Mouse (Mus musculus): ENCODE data around the gene Soga1. TPM values are rescaled to one million over a fixed set of nuclear protein-coding genes. Genes with fewer than 3 reads are reported as not detected.

The Soga1 gene
- total RNA-seq (2015; ENCODE audit: low replicate concordance), result 0.36 and 0.42 TPM in 2 replicates
- total RNA-seq (2017; ENCODE audit: low replicate concordance), result 2.8 and 3.6 TPM in 2 replicates

DNA sequence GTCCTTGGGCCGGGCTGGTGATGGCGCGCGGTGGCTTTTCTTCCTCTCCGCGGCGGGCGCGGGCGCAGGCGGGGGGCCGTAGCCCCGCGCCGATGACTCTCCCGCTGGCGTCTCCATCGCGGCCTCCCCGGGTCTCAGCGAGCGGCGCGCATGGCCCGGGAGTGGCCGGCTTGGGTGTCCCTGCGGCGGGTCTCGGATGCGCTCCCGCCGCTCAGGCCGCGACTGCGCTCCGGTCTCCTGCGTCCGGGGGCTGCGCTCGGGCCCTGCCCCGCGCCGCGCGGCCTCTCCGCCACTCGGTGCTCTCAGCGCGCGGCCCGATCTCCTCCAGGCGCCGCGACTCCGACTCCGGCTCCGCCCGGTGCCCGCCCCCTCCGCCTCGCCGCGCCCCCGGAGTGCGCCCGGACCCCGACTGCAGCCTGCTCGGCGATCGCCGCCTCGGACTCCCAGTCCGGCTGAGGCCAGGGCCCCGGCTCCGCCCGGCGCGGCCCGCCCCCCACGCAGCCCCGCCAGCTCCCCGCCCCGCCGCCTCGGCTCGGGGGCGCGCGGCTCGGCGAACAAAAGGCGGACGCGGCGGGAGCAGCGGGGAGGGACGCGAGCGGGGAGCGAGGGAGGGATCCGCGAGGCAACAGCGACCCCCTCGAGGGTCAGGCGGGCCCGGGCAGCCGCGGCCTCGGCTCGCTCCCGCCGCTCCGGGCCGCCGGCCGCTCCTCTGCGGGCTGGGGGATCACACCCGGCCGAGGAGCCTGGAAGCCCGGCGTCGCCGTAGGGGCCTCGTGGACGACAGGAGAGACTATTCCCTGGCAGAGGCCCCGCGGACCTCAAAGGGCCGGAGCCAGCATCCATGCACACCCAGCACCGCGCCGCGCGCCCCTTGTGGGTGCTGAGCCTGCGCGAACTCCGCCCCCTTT, at the start of gene Soga1:
Soga1 (minus strand) TSS at position 462 of the 908 bp plus-strand sequence.
- no peak for ATAC-seq (replicated peaks; ENCODE audit: low FRiP score, poor library complexity, severe bottlenecking)

DNA sequence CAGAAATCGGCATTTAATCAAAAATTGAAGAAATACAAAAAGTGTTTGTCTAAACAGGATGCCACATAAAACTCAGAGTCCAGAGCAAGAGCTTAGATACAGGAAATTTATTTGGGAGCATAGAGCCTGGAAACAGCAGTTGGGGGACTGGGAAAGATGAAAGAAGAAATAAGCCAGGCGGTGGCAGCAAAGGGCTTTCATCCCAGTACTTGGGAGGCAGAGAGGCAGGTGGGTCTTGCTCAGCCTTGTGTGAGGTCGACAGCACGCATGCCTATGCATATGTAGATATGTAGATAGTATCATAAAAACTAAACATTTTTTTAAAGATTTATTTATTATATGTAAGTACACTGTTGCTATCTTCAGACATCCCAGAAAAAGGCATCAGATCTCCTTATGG, 49.0 kb upstream of the Soga1 start:
- no peak for ATAC-seq (replicated peaks; ENCODE audit: low FRiP score, poor library complexity, severe bottlenecking)

DNA sequence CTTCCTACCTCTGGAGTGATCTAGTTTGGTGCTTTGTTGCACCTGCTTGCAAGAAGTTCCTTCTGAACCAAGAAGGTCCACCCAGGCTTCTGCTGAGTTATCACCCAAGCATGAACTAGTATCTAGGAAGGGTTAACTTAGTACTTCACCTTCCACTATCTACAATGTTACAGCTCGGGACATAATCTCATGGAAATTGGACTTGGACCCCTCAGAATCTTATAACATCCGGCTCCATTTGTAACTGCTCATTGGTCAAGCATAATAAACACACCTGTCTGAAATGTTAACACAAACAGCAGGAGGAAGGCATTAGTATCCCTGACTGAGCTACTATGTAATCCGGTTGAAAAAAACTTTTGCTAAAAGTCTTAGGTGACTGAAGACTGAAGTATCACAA, 48.3 kb upstream of the Soga1 start:
- ATAC-seq (replicated peaks; ENCODE audit: low FRiP score, poor library complexity, severe bottlenecking), result no peak

DNA sequence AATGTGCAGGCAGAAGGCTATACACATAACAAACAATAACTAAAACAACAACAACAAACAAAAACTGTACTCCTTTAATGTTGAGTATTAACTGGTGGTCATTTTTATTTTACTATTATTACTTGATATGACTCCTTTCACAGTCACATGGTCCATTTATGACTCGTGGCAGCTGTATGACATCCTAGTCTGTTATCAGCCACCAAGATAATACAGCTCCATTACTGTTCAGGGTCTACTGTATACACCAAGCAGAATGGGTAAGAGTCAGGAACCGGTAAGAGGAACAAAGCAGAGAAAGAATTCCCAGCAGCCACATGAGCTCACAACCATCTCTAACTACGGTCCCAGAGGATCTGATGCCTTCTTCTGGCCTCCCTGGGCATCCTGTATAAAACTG, 46.2 kb upstream of the Soga1 start:
- ATAC-seq (replicated peaks; ENCODE audit: low FRiP score, poor library complexity, severe bottlenecking), result no peak

DNA sequence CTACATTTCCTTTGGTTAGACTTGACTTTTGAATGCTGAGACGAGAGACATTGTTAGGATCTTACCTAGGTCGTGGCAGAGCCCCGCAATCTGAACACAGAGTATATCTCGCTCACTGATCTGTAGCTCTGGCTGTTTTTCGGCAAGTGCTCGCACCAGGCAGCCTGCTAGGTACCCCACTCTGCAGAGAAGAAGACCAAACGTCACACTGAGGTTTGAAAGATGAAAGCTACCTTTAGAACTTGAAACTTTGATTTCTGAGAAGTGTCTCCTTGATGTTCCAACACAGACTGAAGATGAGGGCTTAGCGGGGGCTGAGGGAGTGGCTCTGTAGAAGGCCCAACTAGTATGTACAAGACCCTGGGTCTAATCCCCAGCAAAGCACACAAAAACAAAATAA, 42.7 kb upstream of the Soga1 start:
- no peak for ATAC-seq (replicated peaks; ENCODE audit: low FRiP score, poor library complexity, severe bottlenecking)

DNA sequence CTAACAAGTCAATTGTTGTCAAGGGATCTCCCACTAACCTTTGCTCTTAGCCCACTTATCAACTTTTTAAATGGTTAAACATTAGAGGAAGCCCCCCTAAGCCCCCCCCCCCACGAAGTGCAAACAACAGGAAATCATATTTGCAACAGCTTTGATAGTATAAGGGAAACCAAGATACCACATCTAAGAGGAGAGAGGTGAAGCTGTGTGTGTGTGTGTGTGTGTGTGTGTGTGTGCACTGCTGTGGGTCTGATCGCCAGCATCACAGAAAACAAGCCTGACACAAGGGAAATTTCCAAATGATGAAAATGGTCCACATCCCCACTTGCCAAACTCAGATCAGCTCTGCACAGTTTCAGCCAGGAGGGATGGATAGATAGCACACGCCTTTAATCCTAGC, 40.0 kb upstream of the Soga1 start:
- no peak for ATAC-seq (replicated peaks; ENCODE audit: low FRiP score, poor library complexity, severe bottlenecking)

DNA sequence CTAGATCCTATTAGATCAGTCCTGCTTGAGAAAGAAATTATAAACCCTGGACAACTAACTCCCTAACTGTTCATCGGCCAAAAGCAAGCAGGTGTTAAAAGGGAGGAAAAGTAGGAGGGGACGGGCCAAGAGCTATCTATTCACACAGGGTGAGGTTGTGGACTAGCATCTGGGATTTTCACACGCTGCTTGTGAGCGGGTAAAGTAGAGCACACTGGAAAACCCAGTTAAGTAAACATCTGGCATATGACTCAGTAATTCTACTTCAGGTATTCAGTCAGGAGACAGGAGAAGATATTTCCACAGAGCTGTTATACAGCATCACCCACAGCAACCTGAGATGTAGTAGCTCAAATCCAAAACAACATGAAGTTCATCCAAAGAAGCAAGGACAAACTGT, 39.5 kb upstream of the Soga1 start:
- no peak for ATAC-seq (replicated peaks; ENCODE audit: low FRiP score, poor library complexity, severe bottlenecking)

DNA sequence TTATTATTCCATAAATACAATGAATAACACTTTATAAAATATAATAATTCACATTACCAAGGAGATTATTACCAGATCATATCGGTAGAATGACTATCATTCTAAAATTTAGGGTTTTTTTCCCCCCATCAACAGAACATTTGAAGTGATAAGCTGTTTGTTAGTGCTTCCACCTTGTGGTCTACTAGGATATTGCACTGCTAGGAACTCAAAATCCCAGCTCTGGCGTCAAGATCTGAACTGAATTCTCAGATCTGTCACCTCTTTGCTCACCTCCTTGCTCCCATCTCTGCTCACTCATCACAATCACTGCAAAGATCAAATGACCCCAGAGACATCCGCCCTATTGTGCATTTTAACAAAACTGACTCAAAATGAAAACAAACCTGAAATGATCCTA, 37.9 kb upstream of the Soga1 start:
- ATAC-seq (replicated peaks; ENCODE audit: low FRiP score, poor library complexity, severe bottlenecking), result peak; percentile 68; the same call in 1 of the 2 replicates

DNA sequence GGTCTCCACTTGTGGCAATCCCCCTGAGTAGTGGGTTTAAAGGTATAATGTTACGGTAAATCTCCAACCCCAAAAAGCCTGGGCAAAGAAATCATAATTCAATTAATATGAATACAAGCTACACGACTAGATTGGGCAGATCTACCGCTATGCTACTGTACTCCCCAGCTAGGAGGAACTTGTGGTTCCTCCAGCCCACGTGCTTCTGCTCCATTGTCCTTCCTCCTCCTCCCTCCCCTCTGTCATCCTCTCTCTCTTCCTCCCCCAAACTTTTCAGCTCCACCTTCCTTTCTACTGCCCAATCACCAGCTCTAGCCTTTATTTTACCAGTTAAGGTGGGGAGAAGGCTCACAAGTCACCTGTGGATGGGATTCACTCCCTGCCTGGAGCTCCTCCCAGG, 29.2 kb upstream of the Soga1 start:
- ATAC-seq (replicated peaks; ENCODE audit: low FRiP score, poor library complexity, severe bottlenecking), result no peak

DNA sequence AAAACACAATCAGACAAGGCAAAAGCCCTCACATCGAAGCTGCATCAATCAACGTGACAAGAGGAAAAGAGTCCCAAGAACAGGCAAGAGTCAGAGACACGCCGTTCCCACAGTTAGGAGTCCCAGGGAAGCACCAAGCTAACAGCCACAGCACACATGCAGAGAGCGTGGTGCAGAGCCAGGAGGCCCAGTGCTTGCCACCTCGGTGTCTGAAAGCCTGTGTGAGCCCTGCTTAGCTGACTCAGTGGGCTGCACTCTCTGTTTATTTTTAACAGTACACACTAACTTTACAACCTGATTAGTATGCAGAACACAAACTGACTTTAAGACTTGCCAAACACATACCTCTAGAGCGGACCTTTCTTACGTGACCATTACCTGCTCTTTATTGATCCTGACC, 25.4 kb upstream of the Soga1 start:
- no peak for ATAC-seq (replicated peaks; ENCODE audit: low FRiP score, poor library complexity, severe bottlenecking)

DNA sequence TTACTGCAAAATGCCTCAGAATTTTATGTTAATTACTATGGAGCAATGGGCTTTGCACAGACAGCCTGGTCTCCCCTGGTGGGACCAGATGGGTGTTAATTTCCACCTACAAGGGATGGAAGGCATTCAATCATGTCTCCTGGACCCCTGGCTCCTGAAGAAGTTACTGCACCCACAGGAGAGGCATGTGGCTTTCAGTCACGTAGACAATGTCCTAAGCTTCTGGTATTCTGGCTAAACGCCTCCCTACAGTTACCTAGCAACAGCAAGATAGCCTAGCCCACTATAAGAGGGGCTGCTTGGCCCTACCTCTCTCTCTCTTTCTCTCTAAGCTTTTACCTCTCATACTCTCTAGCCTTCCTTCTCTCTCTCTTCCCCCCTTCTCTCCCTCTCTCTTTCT, 23.2 kb upstream of the Soga1 start:
- ATAC-seq (replicated peaks; ENCODE audit: low FRiP score, poor library complexity, severe bottlenecking), result no peak

DNA sequence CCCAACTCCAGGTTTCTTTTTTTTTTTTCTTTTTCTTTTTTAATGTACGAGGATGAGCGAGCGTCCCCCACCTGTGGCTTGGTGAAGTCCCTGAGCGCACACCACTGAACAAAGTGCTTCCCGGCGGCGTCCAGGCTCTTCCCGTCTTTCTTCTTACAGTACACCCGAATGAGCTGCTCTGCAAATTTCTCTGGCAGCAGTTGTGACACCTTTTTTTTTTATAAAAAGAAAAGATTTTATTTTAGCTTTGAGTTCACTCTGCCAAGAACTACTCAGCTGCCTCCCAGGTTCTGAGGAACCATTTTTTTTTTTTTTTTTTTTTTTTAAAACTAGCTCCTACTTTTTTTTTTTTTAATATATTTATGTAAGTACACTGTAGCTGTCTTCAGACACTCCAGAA, 22.6 kb upstream of the Soga1 start:
- no peak for ATAC-seq (replicated peaks; ENCODE audit: low FRiP score, poor library complexity, severe bottlenecking)

DNA sequence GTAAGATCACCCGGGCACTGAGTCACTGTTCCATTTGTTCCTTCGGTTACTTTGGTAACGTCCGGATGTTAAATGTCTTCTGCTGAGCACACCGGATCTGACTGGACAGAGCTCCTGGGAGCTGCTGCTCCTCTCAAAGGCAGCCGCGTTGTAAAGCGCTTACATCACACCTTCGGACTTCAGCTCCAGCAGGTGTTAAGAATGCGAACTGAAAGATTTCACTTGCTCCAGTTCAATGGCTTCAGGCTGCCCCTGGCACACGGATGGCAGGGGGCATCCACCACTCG, 21.2 kb upstream of the Soga1 start:
- no peak for ATAC-seq (replicated peaks; ENCODE audit: low FRiP score, poor library complexity, severe bottlenecking)

DNA sequence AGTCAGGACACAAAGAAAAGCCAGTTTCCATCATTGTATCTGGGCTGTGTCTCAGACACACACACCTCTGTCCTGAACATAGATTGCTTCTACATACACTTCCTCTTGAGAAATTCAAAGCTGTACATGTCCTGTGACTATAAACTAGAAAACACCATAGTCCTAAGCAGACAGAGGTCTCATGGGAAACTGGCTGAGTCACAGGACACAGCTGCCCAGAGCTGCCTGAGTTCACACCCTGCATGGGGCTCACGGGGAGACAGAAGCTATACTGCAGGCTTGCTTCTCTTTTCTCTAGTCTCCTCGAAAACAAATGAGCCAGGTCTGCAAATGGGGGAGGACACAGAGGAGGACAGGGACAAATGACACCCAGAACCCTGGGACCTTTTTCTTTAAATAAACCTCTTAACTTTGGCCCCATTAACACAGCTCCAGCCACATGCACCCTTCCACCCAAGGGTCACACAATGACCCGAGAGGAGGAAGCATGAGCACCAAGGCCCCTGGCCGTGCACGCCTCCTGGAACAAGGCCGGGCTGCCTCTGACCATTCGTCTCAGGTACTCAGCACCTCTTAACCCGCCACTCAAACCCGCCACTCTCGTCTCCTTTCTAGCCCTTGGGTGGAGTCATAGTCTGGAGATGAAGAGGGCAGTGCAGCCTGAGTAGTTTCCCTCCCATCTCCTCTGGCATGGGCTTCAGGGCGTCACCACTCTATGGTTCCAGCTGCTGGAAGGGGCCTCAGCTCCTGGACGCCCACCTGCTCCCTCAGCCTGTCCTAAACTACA, 20.7 kb upstream of the Soga1 start:
- ATAC-seq (replicated peaks; ENCODE audit: low FRiP score, poor library complexity, severe bottlenecking), result no peak

DNA sequence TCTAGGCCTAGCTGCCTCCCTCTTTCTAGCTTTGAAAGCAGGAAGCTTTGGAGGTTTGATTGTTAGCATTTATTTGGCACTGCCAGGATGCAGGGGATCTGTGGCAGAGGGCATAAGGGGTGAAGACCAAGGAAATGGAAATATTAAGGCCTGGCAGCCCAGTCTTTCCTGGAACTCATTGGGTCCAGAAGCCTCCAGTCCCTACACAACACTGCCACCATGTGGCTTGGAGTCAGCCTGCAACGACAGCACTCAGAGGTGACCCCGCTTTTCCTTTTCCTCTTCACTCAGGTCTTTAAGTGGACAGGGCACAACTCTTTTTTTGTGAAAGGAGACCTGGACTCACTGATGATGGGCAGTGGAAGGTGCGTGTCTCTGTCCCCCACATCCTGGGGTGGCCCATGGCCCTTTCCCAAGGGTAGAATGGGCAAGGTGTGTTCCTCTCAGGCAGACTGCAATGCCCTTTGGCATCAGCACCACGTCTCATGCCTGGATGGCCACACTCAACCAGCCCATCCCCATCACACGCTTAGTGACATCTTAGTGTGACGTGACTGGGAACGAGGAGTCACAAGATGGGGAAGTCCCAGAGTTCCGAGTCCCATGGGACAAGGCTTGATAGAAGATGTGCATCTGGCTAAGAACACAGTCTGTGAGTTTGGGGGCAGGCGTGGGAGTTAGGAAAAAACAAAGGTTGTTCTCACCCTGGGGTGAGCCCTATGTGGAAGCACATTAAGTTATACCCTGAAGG, 16.1 kb upstream of the Soga1 start:
- ATAC-seq (replicated peaks; ENCODE audit: low FRiP score, poor library complexity, severe bottlenecking), result no peak

DNA sequence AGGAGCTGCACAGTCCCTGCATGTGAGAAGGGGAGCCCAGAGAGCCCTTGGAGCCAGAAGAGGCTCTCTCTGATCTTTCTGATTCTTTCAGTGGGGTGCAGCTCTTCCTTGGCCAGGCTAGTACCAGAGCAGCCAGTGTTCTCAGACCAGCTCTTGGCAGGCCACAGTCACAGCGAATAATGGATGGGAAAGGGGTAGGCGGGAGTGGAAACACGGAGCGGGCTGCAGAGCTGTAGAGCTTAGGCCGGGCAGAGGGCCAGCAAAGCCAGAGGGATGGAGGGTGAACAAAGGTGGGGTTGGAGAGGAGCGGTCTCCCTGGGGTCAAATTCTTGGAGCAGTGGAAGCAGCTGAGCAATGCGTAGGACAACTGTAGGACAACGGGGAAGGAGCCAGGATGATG, 13.0 kb upstream of the Soga1 start:
- no peak for ATAC-seq (replicated peaks; ENCODE audit: low FRiP score, poor library complexity, severe bottlenecking)

DNA sequence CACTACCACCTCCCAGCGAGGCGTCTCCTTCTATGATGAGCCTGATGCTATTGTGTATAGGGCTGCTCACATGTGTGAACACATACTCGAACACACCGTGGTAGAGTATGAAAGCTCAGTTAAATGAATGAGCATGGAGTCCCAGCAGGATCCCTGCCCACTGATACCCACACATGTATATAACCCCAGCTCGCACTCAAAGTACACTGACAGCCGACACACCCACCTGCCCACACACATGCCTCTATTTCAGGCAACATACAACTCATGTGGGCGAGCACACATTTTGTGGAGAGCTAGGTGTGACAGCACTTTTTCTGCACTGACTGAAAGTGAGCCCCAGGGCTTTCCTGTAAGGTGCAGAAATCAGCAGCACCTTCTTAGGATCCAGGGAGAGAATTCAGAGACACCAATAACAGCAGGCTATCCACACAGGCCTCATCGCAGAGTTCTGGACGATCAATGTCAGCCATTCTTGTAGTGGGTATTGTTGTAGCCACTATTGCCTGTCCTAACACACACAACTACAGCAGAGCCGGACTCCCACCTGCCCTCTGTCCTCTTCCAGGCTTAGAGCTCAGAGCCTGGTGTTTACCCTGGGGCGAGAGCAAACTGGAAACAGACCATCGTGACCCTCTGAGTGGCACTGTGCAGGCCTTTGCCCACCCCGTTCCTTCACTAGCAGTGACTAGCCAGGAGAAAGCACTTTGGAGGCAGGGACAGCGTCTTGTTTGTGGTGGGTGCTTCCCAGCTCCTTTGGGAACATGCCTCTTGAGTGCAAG, 8.7 kb upstream of the Soga1 start:
- ATAC-seq (replicated peaks; ENCODE audit: low FRiP score, poor library complexity, severe bottlenecking), result no peak

DNA sequence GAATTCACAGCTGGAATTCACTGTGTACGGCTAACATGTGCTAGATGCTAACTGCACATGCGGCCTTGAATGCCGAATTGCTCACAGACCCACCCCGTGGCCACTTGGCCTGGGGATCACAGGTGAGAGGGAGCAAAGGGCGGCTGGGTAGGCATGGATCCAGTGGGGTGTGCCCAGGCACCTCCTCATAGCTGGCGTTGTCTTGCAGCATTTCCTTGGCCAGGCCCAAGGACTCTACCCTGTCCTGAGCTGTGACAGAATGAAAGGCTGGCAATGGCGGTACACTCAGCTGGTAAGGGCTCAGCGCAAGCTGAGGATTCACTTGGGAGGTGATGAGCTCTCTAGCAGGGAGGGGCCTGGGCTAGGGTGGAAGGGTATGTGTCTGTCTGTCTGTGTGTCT, 7.7 kb upstream of the Soga1 start, which contains the start of gene Tldc2:
Tldc2 (plus strand) TSS at position 260 of the 400 bp plus-strand sequence.
- ATAC-seq (replicated peaks; ENCODE audit: low FRiP score, poor library complexity, severe bottlenecking), result no peak

DNA sequence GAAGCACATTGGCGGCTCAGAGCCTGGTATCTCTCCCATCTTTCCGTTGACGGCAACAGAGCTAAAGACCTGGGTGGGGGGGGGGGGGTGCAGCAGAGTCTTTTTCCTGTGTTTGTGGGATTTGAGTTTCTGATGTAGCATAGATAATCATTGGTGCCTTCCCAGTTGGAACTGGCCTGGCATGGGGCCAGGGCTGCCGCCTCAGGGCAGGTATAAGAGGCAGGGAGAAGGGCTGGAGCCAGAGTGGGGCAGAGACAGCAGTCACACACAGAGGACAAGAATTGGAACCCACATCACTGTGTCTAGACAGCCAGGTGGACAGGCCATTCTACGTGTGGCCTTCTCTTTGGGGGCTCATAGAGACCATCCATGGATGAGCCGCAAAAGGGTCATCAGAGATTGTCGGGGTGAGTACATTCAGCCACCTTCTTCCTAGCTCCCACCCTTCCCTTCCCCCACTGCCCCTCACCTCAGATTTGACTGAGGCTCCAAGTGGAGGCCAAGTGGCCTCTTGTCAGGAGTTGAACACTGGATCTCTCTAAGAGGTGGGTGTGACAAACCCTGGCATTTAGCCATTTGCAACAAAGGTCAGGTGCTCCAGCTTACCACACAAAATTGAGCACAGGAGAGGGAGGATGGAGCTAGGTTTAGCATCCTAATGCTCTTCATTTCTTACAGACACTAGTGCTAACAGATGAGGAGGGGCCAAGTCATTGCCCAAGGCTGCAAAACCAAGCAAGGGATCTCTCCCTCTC, 6.0 kb upstream of the Soga1 start:
- ATAC-seq (replicated peaks; ENCODE audit: low FRiP score, poor library complexity, severe bottlenecking), result no peak

Data from erythroid progenitor cell, adult 5-6 weeks (primary cell).